Mouse (Mus musculus) CH12.LX (cell line): ENCODE data around the gene Cpsf6.

ENCODE experiments used
- CTCF ChIP-seq, 2 experiments: IDR thresholded peaks in 1 of 2; conservative IDR thresholded peaks in 1 of 2; 2 replicates each; pipeline ENCODE4 v1.5.1; 2011 to 2012; ENCODE audit warnings: low read depth in 2 of 2, low read length in 2 of 2, improper control_type of control experiment in 1 of 2, inconsistent platforms in 1 of 2, mild to moderate bottlenecking in 1 of 2, moderate library complexity in 1 of 2
- ELF1 ChIP-seq: IDR thresholded peaks from 2 replicates; pipeline ENCODE4 v1.6.1; 2014; ENCODE audit warnings: low read depth, mild to moderate bottlenecking, inconsistent platforms, low read length, improper control_type of control experiment
- EP300 ChIP-seq: IDR thresholded peaks from 2 replicates; pipeline ENCODE4 v1.6.1; 2011; ENCODE audit warnings: low read length, improper control_type of control experiment
- IRF4 ChIP-seq: IDR thresholded peaks from 2 replicates; pipeline ENCODE4 v1.6.1; 2014; ENCODE audit warnings: low read depth, mild to moderate bottlenecking, inconsistent platforms, low read length, improper control_type of control experiment
- MEF2A ChIP-seq: IDR thresholded peaks from 2 replicates; pipeline ENCODE4 v1.6.1; 2014; ENCODE audit warnings: low read depth, mild to moderate bottlenecking, inconsistent platforms, low read length, improper control_type of control experiment, borderline replicate concordance
- POLR2A ChIP-seq: IDR thresholded peaks from 2 replicates; pipeline ENCODE4 v1.6.1; 2011; ENCODE audit warnings: low read depth, mild to moderate bottlenecking, improper control_type of control experiment, low read length
- POLR2AphosphoS2 ChIP-seq: IDR thresholded peaks from 2 replicates; pipeline ENCODE4 v1.6.1; 2011; ENCODE audit warnings: low read depth, low read length, improper control_type of control experiment
- RAD21 ChIP-seq: IDR thresholded peaks from 2 replicates; pipeline ENCODE4 v1.6.1; 2011; ENCODE audit warnings: low read depth, mild to moderate bottlenecking, low read length, improper control_type of control experiment, moderate library complexity
- ZMIZ1 ChIP-seq: IDR thresholded peaks from 2 replicates; pipeline ENCODE4 v1.6.1; 2012; ENCODE audit warnings: low read depth, mild to moderate bottlenecking, inconsistent platforms, low read length, improper control_type of control experiment

- 0 out of 2 replicates have a peak, but pooled peaks have one; percentile 18 for TF ChIP-seq POLR2A
- TF ChIP-seq EP300 = 0 out of 2 replicates have a peak, but pooled peaks have one; percentile 10
- TF ChIP-seq IRF4 = no peak
- no peak; the same call in 1 of the 2 replicates for TF ChIP-seq ELF1
- TF ChIP-seq CTCF (conservative IDR thresholded peaks at IDR 0.05 in 1 of 2, IDR thresholded peaks at IDR 0.05 in 1 of 2; ENCODE audit: low read depth in 2 of 2, low read length in 2 of 2) = no peak
- no peak for TF ChIP-seq RAD21
- no peak for TF ChIP-seq MEF2A
- no peak for TF ChIP-seq POLR2AphosphoS2
- TF ChIP-seq ZMIZ1 = no peak
These were observed 13.5 kb upstream of the Cpsf6 start for GRCm38 (mm10) chr10:117393196-117393890.
